Mouse (Mus musculus): ENCODE measurements around the gene Ntn1.
A peak's percentile ranks its signal among the peaks of the same experiment; 100 is the strongest.

Ntn1 gene

DNA sequence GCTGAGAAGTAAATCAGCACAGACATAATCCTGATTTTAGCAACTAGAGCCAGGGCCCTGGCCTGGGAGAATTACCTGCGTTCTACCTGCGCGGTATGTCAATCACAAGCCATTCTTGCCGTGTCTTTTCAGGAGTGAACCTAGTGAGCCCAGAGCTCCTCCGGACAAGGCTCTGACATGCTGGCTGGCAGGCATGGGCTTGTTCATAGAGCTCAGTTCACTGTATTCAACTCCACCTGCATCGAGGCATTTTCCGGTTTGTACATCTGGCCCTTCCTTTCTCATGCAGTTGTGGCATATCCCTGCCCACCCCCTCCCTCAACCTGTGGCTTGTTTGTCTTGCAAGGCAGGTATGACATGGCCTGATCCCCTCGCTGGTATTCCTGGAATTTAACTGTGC is 5.0 kb upstream of the Ntn1 start:
- no peak for DNase-seq (ENCODE audit: low spot score)

DNA sequence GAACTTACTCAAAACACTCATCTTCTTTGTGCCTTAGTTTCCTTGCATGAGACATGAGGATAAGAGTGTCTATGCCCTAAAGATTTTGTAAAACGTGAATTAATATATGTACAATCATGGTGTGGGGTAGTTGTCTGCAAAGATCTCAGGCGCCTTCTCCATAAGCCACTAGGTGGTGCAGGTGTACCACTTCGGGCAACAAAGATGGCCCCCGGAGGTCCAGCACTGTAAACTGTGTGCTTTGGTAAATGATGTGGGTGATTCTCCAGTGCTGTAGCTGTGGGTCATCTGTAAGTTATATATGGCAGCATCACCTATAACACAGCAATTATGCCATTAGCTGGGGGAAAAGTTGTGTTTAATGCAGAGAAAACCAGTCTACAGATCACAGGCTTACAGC is 3.6 kb upstream of the Ntn1 start:
- no peak for DNase-seq (ENCODE audit: low spot score)

DNA sequence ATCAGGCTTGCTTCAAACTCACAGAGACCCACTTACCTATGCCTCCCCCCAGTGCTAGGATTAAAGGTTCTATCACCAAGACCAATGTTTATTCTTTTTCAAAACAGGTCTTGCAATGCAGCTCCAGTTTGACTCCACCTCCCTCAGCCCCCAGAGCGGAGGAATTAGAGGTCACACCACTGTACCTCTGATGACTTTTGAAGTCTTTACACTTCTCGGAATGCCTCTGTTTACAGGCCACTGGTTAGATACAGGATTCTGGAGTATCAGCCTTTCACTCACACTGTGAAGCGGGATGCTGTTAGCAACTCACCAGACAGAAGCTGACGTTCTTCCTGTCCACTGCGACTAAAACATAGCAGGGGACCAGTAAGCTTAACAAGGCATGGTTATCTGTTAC is 805 bp upstream of the Ntn1 start:
- no peak for DNase-seq (ENCODE audit: low spot score)

GRCm38 (mm10) chr11:68400021-68400671 is 477 bp downstream of the Ntn1 start:
- DNase-seq (ENCODE audit: low spot score) = peak; percentile 56

DNA sequence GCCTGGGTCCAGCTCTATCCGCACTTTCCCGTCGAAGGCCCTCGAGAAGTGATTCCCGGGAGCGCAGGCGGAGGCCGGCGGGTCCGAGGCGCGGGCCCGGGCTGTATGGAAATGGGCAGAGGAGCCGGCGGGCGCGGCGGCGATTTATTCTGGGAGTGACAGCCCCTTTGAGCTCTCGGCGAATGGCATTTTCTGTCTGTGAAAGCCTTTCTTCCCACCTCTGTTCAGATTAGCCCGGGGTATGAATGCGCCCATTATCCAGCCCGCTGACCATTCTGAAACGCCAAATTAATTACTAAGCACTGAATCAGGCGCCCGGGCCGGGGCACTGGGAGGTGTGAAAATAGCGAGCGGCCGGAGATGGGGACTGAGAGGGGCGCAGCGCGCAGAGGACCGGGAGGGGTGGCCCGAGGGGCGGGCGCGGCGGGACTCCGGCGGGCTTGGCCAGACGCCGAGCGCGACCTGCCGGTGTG is 1.0 kb downstream of the Ntn1 start:
- DNase-seq (ENCODE audit: low spot score) = no peak

DNA sequence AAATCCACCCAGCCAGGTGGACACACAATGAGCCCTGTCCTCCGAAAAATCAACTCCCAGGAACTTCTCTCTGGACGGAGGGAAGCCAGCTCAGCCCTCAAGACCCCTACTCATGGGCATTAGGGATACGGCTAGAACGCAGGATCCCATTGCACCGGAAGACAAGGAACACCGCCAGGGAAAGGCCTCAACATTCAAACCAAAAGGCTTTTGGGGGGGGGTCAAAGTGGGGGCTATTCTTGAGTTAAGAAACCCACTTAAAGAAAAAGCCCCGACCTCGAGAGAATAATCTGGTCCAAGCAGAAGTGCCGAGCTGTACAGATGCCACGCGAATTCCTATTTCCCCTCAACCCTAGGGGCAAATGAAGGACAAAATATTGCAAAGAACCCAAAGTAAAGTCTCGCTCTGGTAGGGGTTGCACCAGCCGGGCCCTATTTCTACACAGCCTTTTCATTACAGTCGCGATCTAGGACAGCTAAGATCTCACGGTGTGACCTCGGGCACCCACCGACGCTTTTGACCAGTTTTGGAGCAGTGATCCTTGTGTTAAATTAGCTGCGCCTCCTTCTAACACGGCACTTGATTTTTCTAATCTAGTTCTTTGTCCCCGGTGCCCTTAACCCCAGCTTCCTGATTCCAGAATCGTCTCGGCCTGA is 1.6 kb downstream of the Ntn1 start:
- no peak for DNase-seq (ENCODE audit: low spot score)

GRCm38 (mm10) chr11:68395546-68395945 is 5.1 kb downstream of the Ntn1 start:
- no peak for DNase-seq (ENCODE audit: low spot score)

DNA sequence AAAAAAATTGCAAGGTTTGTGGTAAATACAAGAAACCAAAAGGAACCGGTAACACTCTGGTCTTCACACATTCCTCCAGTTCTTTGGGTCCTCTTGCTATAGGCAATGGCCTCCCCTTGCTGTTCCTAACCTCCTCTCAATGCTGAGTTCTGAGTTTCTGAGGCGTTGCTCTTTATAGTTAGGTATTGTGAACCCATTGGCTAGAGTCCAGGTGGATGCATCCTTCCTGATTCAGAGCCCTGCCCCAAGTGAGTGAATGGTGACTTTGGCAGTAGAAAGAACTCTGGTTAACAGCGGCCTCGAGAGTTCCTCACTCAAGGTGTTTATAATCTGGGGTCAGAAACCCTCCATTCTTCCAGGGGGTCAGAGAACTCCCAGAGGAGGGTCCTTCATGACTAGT is 5.9 kb downstream of the Ntn1 start:
- no peak for DNase-seq (ENCODE audit: low spot score)

- no peak for DNase-seq (ENCODE audit: low spot score)
Measured at GRCm38 (mm10) chr11:68393897-68394490, 6.6 kb downstream of the Ntn1 start.

DNA sequence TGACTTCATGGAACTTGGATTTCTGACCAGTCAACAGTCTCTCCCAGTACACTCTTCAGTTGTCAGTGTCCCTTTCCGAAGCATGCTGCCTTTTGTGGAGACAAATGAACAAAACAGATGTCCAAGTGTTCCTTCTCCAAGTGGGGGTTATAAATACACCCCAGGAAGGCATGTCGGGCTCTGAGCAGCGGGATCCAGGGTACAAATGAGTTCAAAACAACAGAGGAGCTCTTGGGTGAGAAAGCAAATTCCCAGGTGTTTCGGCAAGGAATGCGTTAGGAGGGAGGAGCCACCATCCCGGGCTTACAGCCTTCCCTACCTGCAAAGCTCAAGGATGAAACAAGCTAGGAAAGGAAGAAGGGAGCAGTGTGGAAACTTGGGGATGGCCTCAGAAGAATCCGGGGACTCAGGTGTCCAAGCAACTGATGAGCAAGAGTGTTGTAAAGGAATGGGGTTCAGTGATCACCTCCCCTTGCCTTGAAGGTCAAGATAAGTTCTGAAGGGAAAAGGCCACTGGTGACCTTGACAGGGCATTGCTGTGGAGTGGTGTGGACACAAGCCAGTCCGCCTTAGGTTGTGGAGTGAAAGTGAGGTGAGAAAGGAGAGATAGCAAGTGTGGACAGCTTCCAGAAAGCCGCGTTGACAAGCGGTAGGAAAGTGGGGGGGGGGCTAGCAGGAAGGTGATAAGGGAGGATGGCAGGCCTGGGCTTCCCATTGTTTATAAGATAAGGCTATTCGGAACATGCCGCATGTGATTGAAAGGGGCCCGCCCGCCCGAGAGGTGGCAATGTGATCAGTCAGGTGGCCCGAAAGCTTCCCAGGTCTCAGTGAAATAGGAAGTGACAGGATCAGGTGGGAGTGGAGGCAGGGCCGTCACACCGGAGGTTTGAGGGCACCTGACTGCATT is 10.0 kb downstream of the Ntn1 start:
- no peak for DNase-seq (ENCODE audit: low spot score)

DNA sequence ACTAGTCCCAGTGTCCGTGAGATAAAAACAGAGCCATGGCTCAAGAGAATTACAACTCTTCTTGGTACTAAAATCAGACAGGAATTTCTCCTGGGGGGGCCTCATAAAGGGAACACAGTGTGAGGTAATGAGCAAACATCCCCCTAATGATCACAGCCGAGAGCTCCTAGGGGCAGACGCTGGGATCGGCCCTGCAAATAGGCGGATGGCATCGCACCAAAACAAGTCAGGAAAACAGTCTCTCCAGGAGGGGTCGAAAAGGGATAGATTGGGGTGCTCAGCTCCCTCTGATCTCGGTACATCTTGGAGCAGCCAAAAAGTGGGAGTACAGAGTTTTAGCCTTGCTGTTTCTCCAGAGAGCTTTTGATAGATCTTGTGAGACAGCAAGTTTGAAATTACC is 11.0 kb downstream of the Ntn1 start:
- DNase-seq (ENCODE audit: low spot score) = no peak

- DNase-seq (ENCODE audit: low spot score) = no peak
Measured at GRCm38 (mm10) chr11:68388655-68389015, 12.0 kb downstream of the Ntn1 start.

DNA sequence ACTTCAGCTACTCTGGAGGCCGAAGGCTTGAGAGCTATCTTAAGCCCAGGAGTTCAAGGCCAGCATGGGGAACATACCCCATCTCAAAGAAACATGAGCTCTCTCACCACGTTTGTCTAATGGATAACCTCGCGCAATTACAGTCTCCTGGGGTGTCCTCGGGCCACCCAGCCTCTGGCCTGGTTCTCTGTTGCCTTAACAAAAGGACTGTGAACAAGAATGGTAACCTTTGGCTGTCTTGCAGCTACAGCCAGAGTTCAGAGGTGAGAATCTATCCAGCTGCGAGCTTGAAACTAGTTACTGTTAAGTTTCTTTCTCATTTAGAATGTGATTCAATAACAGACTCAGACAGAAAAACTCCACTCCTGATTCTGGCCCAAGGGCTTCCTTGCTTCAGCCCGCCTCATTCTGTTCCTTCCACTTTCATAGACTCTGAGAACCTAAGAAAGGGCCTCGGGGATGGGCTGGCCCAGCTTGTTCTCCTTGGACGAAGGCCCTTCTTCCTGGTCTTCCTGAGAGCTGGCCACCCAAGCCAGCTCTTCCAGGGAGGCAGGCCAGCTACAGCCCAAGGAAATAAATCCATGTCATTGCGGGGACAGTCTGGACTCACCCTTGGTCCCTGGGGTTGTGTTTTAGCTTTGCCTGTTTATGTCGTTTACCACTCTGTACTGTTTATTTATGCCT is 12.5 kb downstream of the Ntn1 start:
- DNase-seq (ENCODE audit: low spot score) = no peak

DNA sequence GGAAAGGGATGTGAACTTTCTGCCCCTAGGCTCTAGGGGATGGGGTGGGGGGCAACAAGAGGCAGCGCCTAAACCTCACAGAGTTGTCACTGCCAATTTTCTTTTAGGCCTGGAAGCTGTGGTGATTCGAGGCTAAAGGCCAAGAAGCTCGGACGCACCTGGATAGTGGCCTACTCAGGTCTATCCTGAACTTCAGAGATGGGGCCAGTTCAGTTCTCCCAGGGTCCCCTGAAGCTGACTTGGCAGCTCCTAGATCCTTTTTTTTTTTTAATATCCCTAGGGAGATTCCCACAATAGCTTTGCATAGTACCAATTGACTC is 13.2 kb downstream of the Ntn1 start:
- DNase-seq (ENCODE audit: low spot score) = no peak

- peak; percentile 63 for DNase-seq (ENCODE audit: low spot score)
Measured at GRCm38 (mm10) chr11:68386589-68387440, 13.8 kb downstream of the Ntn1 start.

- peak; percentile 51 for DNase-seq (ENCODE audit: low spot score)
Measured at GRCm38 (mm10) chr11:68385921-68386588, 14.6 kb downstream of the Ntn1 start.

GRCm38 (mm10) chr11:68385021-68385821 is 15.4 kb downstream of the Ntn1 start:
- peak; percentile 66 for DNase-seq (ENCODE audit: low spot score)

- no peak for DNase-seq (ENCODE audit: low spot score)
Measured at GRCm38 (mm10) chr11:68384592-68385020, 16.0 kb downstream of the Ntn1 start.

- no peak for DNase-seq (ENCODE audit: low spot score)
Measured at GRCm38 (mm10) chr11:68384131-68384530, 16.5 kb downstream of the Ntn1 start.

DNA sequence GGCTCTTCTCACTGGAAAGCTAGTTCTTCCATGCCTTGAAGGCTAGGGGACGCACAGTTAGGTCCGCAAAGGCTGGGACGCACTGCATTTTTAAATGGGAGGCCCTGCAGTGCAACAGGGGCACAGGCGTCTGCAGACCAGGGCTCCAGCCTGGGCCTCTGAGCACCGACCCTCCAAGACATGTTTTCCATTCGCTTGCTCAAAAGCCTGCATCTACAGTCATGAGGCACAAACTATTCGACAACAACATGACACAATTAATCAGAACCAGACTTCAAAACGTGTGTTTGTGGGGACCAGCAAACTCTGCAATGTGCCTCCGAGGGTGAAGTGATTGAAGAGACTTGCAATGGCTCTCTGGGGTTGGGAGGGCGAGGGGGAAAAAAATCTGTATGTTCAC is 17.1 kb downstream of the Ntn1 start:
- DNase-seq (ENCODE audit: low spot score) = no peak
